Comparison of ENCODE assay signal across 9 mouse cellular contexts in the genomic region with DNA sequence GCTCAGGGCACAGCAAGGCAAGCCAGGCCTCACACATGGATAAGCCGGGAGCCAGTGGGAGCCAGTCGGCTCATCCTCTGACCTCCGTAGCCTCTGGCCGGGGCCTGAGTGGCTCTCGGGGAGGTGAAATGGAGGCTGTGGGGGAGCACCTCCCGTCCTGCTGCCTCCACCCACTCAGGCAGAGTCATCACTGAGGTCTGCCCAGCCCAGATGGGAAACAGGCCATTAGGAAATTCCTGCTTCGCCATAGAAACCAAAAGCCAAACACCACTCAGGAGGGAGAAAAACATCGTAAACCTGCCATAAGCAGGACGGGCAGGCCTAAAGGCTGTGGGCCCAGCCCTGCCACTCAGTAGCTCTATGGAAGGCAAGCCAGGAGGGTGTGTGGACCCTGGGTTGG. TPM values are rescaled to one million over a fixed set of nuclear protein-coding genes. Genes with fewer than 3 reads are reported as not detected.
A peak's percentile ranks its signal among the peaks of the same experiment; 100 is the strongest.
DNase-seq lines count a peak whose midpoint lies in the region; ATAC-seq lines count a peak whose summit lies in the region.
"Had no signal": no experiment of that assay in that cellular context is flagged by ENCODE, and none has a peak within 500 bp of the region (broad histone marks: within the 10 kb centered on the region; RNA-seq: fewer than 3 reads in every experiment).

No protein-coding gene starts in this region.

- H3K27me3 ChIP-seq in forebrain, embryonic 10.5 days (ENCODE audit: poor library complexity, severe bottlenecking): peaks cover 8% of the 10 kb centered on the region; the same call in 1 of the 2 replicates
- no peaks in the 10 kb centered on the region for H3K27me3 ChIP-seq in forebrain, embryonic 11.5 days (ENCODE audit: control insufficient read depth, insufficient read depth, low read length)
- no peaks in the 10 kb centered on the region for H3K27me3 ChIP-seq in forebrain, embryonic 14.5 days (replicated peaks; ENCODE audit: control insufficient read depth, insufficient read depth, low read length)

- H3K9me3 ChIP-seq in forebrain, embryonic 10.5 days: no peaks in the 10 kb centered on the region
- no peaks in the 10 kb centered on the region for H3K9me3 ChIP-seq in forebrain, embryonic 11.5 days (ENCODE audit: control insufficient read depth, low read length)
- no peaks in the 10 kb centered on the region for H3K9me3 ChIP-seq in forebrain, embryonic 14.5 days (replicated peaks; ENCODE audit: control insufficient read depth, low read length)

- H3K4me1 ChIP-seq in forebrain, embryonic 10.5 days: peaks cover 65% of the 10 kb centered on the region
- peaks cover 18% of the 10 kb centered on the region for H3K4me1 ChIP-seq in forebrain, embryonic 11.5 days (replicated peaks; ENCODE audit: control insufficient read depth, insufficient read depth, low read length)
- peaks cover 17% of the 10 kb centered on the region for H3K4me1 ChIP-seq in forebrain, embryonic 14.5 days (ENCODE audit: control insufficient read depth, insufficient read depth, low read length)

- no peak for ATAC-seq in forebrain, embryonic 11.5 days (replicated peaks; ENCODE audit: low FRiP score)
- ATAC-seq in forebrain, embryonic 14.5 days: no peak
- ATAC-seq in granulocyte monocyte progenitor cell, adult 5-6 weeks (replicated peaks; ENCODE audit: poor library complexity, severe bottlenecking): no peak

- H3K36me3 ChIP-seq in forebrain, embryonic 10.5 days (replicated peaks): peaks cover 22% of the 10 kb centered on the region
- H3K36me3 ChIP-seq in forebrain, embryonic 11.5 days (ENCODE audit: control insufficient read depth, insufficient read depth, low read length): no peaks in the 10 kb centered on the region
- H3K36me3 ChIP-seq in forebrain, embryonic 14.5 days (ENCODE audit: control insufficient read depth, insufficient read depth, low read length): no peaks in the 10 kb centered on the region

- WGBS in forebrain, embryonic 10.5 days: 54% methylated on average over 9 of the region's 9 CpGs
- 53% methylated on average over 9 of the region's 9 CpGs for WGBS in forebrain, embryonic 11.5 days
- 66% methylated on average over 9 of the region's 9 CpGs for WGBS in forebrain, embryonic 14.5 days

- H3K4me2 ChIP-seq in forebrain, embryonic 11.5 days (ENCODE audit: low read depth, low read length, severe bottlenecking): no peak overlapping the region
- H3K4me2 ChIP-seq in forebrain, embryonic 14.5 days (ENCODE audit: low read length): no peak overlapping the region

- H3K27ac ChIP-seq in forebrain, embryonic 10.5 days: peak overlapping the region; percentile 84
- no peak overlapping the region for H3K27ac ChIP-seq in forebrain, embryonic 11.5 days (ENCODE audit: low read depth, low read length)
- H3K27ac ChIP-seq in forebrain, embryonic 14.5 days (ENCODE audit: low read depth, low read length): no peak overlapping the region

- H3K9ac ChIP-seq in forebrain, embryonic 11.5 days (ENCODE audit: low read length): no peak overlapping the region
- H3K9ac ChIP-seq in forebrain, embryonic 14.5 days (ENCODE audit: low read length): no peak overlapping the region

- H3K4me3 ChIP-seq in forebrain, embryonic 10.5 days: no peak overlapping the region
- no peak overlapping the region for H3K4me3 ChIP-seq in forebrain, embryonic 11.5 days (ENCODE audit: low read depth, low read length)
- no peak overlapping the region for H3K4me3 ChIP-seq in forebrain, embryonic 14.5 days (ENCODE audit: low read depth, low read length)

- no peak for DNase-seq in forebrain, embryonic 10.5 days (ENCODE audit: extremely low spot score, low spot score)
- no peak for DNase-seq in forebrain, embryonic 11.5 days (ENCODE audit: low spot score)
- peak; percentile 86 for DNase-seq in forelimb bud, embryonic 11.5 days (ENCODE audit: low read depth, low spot score)
- peak; percentile 37 to 54 for DNase-seq in kidney, adult 8-10 months
- DNase-seq in lung, postnatal 36 days: peak; percentile 71
- no peak for DNase-seq in layer of hippocampus, postnatal 14 days (ENCODE audit: low spot score in 2 of 2)
- no peak for DNase-seq in forebrain, embryonic 14.5 days (ENCODE audit: low spot score)

RNA-seq across cellular contexts. Expression of a gene that starts 8.5 kb away (rescaled TPM):
- 49.5 and 53.1 TPM in 2 replicates for polyA plus RNA-seq in forebrain, embryonic 10.5 days (2016; fragmentation: Nextera tagmentation; extraction: Ambion mirVana)
- 45.3 and 48.6 TPM in 2 replicates for polyA plus RNA-seq in forebrain, embryonic 11.5 days (2014; fragmentation: Nextera tagmentation; extraction: Ambion mirVana)
- 10 to 100 TPM; 17.7 to 17.9 TPM for total RNA-seq in layer of hippocampus, postnatal 14 days (2021)
- 39.3 and 44.8 TPM in 2 replicates for polyA plus RNA-seq in forebrain, embryonic 14.5 days (2014; fragmentation: Nextera tagmentation; extraction: Ambion mirVana)
- total RNA-seq in granulocyte monocyte progenitor cell, adult 5-6 weeks (2014; fragmentation: Nextera tagmentation): 0.70 and 4.5 TPM in 2 replicates
- 0.47 TPM in 1 of 2 replicates, not detected in the other for total RNA-seq in granulocyte monocyte progenitor cell, adult 5-6 weeks (2017)

RNA-seq across cellular contexts. Expression of a gene that starts 32.4 kb away (rescaled TPM):
- 0.76 and 1.3 TPM in 2 replicates for polyA plus RNA-seq in forebrain, embryonic 10.5 days (2016; fragmentation: Nextera tagmentation; extraction: Ambion mirVana)
- polyA plus RNA-seq in forebrain, embryonic 11.5 days (2014; fragmentation: Nextera tagmentation; extraction: Ambion mirVana): 1.8 and 2.7 TPM in 2 replicates
- total RNA-seq in layer of hippocampus, postnatal 14 days (2021): 1 to 10 TPM; 7.2 to 7.3 TPM
- polyA plus RNA-seq in forebrain, embryonic 14.5 days (2014; fragmentation: Nextera tagmentation; extraction: Ambion mirVana): 1.1 TPM in 2 replicates
- 20.0 and 36.7 TPM in 2 replicates for total RNA-seq in granulocyte monocyte progenitor cell, adult 5-6 weeks (2014; fragmentation: Nextera tagmentation)
- 19.6 and 21.0 TPM in 2 replicates for total RNA-seq in granulocyte monocyte progenitor cell, adult 5-6 weeks (2017)

RNA-seq across cellular contexts. Expression of a gene that starts 39.6 kb away (rescaled TPM):
- polyA plus RNA-seq in forebrain, embryonic 10.5 days (2016; fragmentation: Nextera tagmentation; extraction: Ambion mirVana): 15.9 and 19.7 TPM in 2 replicates
- polyA plus RNA-seq in forebrain, embryonic 11.5 days (2014; fragmentation: Nextera tagmentation; extraction: Ambion mirVana): 16.0 and 16.4 TPM in 2 replicates
- 10 to 100 TPM; 21.1 to 22.4 TPM for total RNA-seq in layer of hippocampus, postnatal 14 days (2021)
- polyA plus RNA-seq in forebrain, embryonic 14.5 days (2014; fragmentation: Nextera tagmentation; extraction: Ambion mirVana): 4.9 and 7.2 TPM in 2 replicates
- total RNA-seq in granulocyte monocyte progenitor cell, adult 5-6 weeks (2014; fragmentation: Nextera tagmentation): not detected in 2 replicates
- not detected in 2 replicates for total RNA-seq in granulocyte monocyte progenitor cell, adult 5-6 weeks (2017)
- total RNA-seq: neutrophil, adult 5-6 weeks had no signal

Comparison
In these comparisons a context has a peak if more than half of its experiments do, and no peak if none do; other contexts are left out.
1. DNase-seq: peak in forelimb bud, embryonic 11.5 days (single experiment), kidney, adult 8-10 months (2 of 2) and lung, postnatal 36 days (single experiment); none in forebrain, embryonic 10.5 days (single experiment), forebrain, embryonic 11.5 days (single experiment), layer of hippocampus, postnatal 14 days (0 of 2) and forebrain, embryonic 14.5 days (single experiment).